Mouse (Mus musculus) thymus, adult 2 months (tissue): ENCODE data around the gene Rftn2.

Source experiments
- CTCF ChIP-seq: fragments of 200-500 bp; IDR thresholded peaks from 2 replicates; pipeline ENCODE4 v1.5.1; 2012; ENCODE audit warnings: mild to moderate bottlenecking, control low read depth, low read length, moderate library complexity, borderline replicate concordance; ENCODE audit not compliant: control insufficient read depth, poor library complexity, insufficient read depth; ENCODE audit errors: extremely low read depth
- POLR2A ChIP-seq: fragments of 200-500 bp; IDR thresholded peaks from 2 replicates; pipeline ENCODE4 v1.6.1; 2012; ENCODE audit warnings: mild to moderate bottlenecking, low read length, control low read depth, moderate library complexity; ENCODE audit not compliant: control insufficient read depth, poor library complexity, insufficient read depth; ENCODE audit errors: extremely low read depth

GRCm38 (mm10) chr1:55134301-55134700, 92.3 kb downstream of the Rftn2 start:
- TF ChIP-seq CTCF, result no peak
- TF ChIP-seq POLR2A, result no peak
